ENCODE assay signal across 12 mouse cellular contexts in genomic region chr11:86672772-86673171, GRCm38 (mm10).
"Had no signal": no experiment of that assay in that cellular context is flagged by ENCODE, and none has a peak within 500 bp of the region (broad histone marks: within the 10 kb centered on the region; RNA-seq: fewer than 3 reads in every experiment).

No protein-coding gene starts in this region.

- ATAC-seq: midbrain, embryonic 13.5 days had no signal

- H3K9ac ChIP-seq: limb, embryonic 12.5 days; lung, embryonic 15.5 days; midbrain, embryonic 13.5 days had no signal

- H3K27me3 ChIP-seq: limb, embryonic 12.5 days; lung, embryonic 15.5 days; midbrain, embryonic 13.5 days had no signal

- H3K27ac ChIP-seq: limb, embryonic 12.5 days; lung, embryonic 15.5 days; midbrain, embryonic 13.5 days had no signal

- H3K4me1 ChIP-seq: limb, embryonic 12.5 days; lung, embryonic 15.5 days; midbrain, embryonic 13.5 days had no signal

- H3K4me2 ChIP-seq: limb, embryonic 12.5 days; lung, embryonic 15.5 days; midbrain, embryonic 13.5 days had no signal

- H3K4me3 ChIP-seq: limb, embryonic 12.5 days; lung, embryonic 15.5 days; midbrain, embryonic 13.5 days had no signal

- H3K9me3 ChIP-seq: limb, embryonic 12.5 days; lung, embryonic 15.5 days; midbrain, embryonic 13.5 days had no signal

- DNase-seq: kidney, adult 18-20 months; kidney, postnatal 10 days; kidney, postnatal 4 days; lung, postnatal 14 days; retina, postnatal 1 day; right cerebral cortex, postnatal 4 days; spleen, adult 18-20 months; thymus, adult 2 months; thymus, postnatal 25 days had no signal

- H3K36me3 ChIP-seq: limb, embryonic 12.5 days; lung, embryonic 15.5 days; midbrain, embryonic 13.5 days had no signal
